Mouse (Mus musculus): ENCODE results near the gene Smtnl1.

DNA sequence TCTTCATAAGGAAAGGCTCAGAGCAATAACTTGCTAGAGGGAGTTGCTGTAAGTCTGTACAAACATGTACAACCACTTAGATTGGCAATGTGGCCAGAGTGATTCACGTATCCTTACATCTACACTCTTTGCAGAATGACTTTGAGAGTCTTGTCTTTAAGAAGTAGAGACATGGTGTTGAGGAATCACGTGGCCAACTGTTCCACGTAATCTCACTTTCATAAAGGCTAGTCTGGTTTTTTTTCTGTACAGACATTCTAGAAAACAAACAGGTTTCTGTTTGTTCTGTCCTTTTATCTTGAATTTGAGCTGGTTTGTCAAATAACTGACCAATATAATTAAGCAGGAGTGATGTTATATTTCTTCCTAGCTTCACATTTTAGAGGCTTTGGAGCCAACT lies 61.1 kb downstream of the Smtnl1 start:
- TF ChIP-seq ZNF384 (IDR thresholded peaks at IDR 0.05; ENCODE audit: low read depth, low read length) (no peak), HCFC1 (IDR thresholded peaks at IDR 0.05; ENCODE audit: borderline replicate concordance, insufficient read depth, low read length) (no peak), MAFK (IDR thresholded peaks at IDR 0.05; ENCODE audit: insufficient read depth, low read depth, low read length) (no peak)

Measured in ES-E14 (cell line).